In genomic region chr7:121677105-121677753, GRCm38 (mm10) we compare ENCODE assay signal across 13 mouse cellular contexts. TPM values are rescaled to one million over a fixed set of nuclear protein-coding genes. Genes with fewer than 3 reads are reported as not detected.
DNase-seq lines count a peak whose midpoint lies in the region; ATAC-seq and TF ChIP-seq lines count a peak whose summit lies in the region.
"Had no signal": no experiment of that assay in that cellular context is flagged by ENCODE, and none has a peak within 500 bp of the region (broad histone marks: within the 10 kb centered on the region; RNA-seq: fewer than 3 reads in every experiment).

No protein-coding gene starts in this region.

- peak; percentile 70 for DNase-seq in forebrain, embryonic 14.5 days (ENCODE audit: low spot score)
- DNase-seq in forebrain, embryonic 10.5 days (ENCODE audit: extremely low spot score, low spot score) = no peak
- DNase-seq in liver, postnatal 0 days = peak; percentile 19
- DNase-seq in liver = no peak
- DNase-seq in cerebellum, adult 18-20 months = peak; percentile 39 to 51
- DNase-seq in kidney, postnatal 25 days = peak; percentile 34 to 59
- DNase-seq in testis, postnatal 14 days (ENCODE audit: low spot score) = no peak
- DNase-seq in heart, adult 9 months (ENCODE audit: low spot score in 2 of 2) = no peak
- DNase-seq: lung, postnatal 14 days; right cerebral cortex, postnatal 14 days had no signal

- no peak for TF ChIP-seq EP300 in liver, postnatal 0 days (IDR thresholded peaks at IDR 0.05; ENCODE audit: low read depth)

- peak; percentile 67; the same call in 1 of the 2 replicates for ATAC-seq in forebrain, embryonic 14.5 days
- ATAC-seq in liver, postnatal 0 days = peak; percentile 74
- ATAC-seq: intestine, embryonic 16.5 days had no signal

- H3K4me2 ChIP-seq in forebrain, embryonic 14.5 days (ENCODE audit: low read length) = no peak overlapping the region
- H3K4me2 ChIP-seq in liver, postnatal 0 days (ENCODE audit: low read depth, low read length) = no peak overlapping the region

- H3K9ac ChIP-seq in forebrain, embryonic 14.5 days (ENCODE audit: low read length) = no peak overlapping the region
- H3K9ac ChIP-seq in liver, postnatal 0 days (replicated peaks) = no peak overlapping the region

- no peaks in the 10 kb centered on the region for H3K27me3 ChIP-seq in forebrain, embryonic 14.5 days (replicated peaks; ENCODE audit: control insufficient read depth, insufficient read depth, low read length)
- H3K27me3 ChIP-seq in forebrain, embryonic 10.5 days (ENCODE audit: poor library complexity, severe bottlenecking) = no peaks in the 10 kb centered on the region
- no peaks in the 10 kb centered on the region for H3K27me3 ChIP-seq in liver, postnatal 0 days (ENCODE audit: insufficient read depth, low read length)

- H3K9me3 ChIP-seq in forebrain, embryonic 14.5 days (replicated peaks; ENCODE audit: control insufficient read depth, low read length) = no peaks in the 10 kb centered on the region
- no peaks in the 10 kb centered on the region for H3K9me3 ChIP-seq in forebrain, embryonic 10.5 days
- no peaks in the 10 kb centered on the region for H3K9me3 ChIP-seq in liver, postnatal 0 days (ENCODE audit: low read length)

- H3K36me3 ChIP-seq in forebrain, embryonic 14.5 days (ENCODE audit: control insufficient read depth, insufficient read depth, low read length) = peaks cover 12% of the 10 kb centered on the region
- peaks cover 42% of the 10 kb centered on the region for H3K36me3 ChIP-seq in forebrain, embryonic 10.5 days (replicated peaks)
- peaks cover 21% of the 10 kb centered on the region; the same call in 1 of the 2 replicates for H3K36me3 ChIP-seq in liver, postnatal 0 days (replicated peaks; ENCODE audit: insufficient read depth, low read length)

- H3K27ac ChIP-seq in forebrain, embryonic 14.5 days (ENCODE audit: low read depth, low read length) = no peak overlapping the region
- no peak overlapping the region for H3K27ac ChIP-seq in forebrain, embryonic 10.5 days
- H3K27ac ChIP-seq in liver, postnatal 0 days (ENCODE audit: low read depth) = no peak overlapping the region

- WGBS in forebrain, embryonic 14.5 days = 44% methylated on average over 4 of the region's 4 CpGs
- WGBS in forebrain, embryonic 10.5 days = 84% methylated on average over 4 of the region's 4 CpGs
- 63% methylated on average over 4 of the region's 4 CpGs for WGBS in liver, postnatal 0 days (ENCODE audit: insufficient replicate concordance)

- no peaks in the 10 kb centered on the region for H3K4me1 ChIP-seq in forebrain, embryonic 14.5 days (ENCODE audit: control insufficient read depth, insufficient read depth, low read length)
- no peaks in the 10 kb centered on the region for H3K4me1 ChIP-seq in forebrain, embryonic 10.5 days
- peaks cover 3% of the 10 kb centered on the region; the same call in 1 of the 2 replicates for H3K4me1 ChIP-seq in liver, postnatal 0 days (ENCODE audit: insufficient read depth)

- H3K4me3 ChIP-seq in forebrain, embryonic 14.5 days (ENCODE audit: low read depth, low read length) = no peak overlapping the region
- no peak overlapping the region for H3K4me3 ChIP-seq in forebrain, embryonic 10.5 days
- H3K4me3 ChIP-seq in liver, postnatal 0 days (ENCODE audit: low read depth, low read length) = no peak overlapping the region

- no peak for TF ChIP-seq CTCF in liver, postnatal 0 days (IDR thresholded peaks at IDR 0.05; ENCODE audit: low read depth)

RNA-seq across cellular contexts. Expression of gene Usp31, which starts 29.8 kb away (rescaled TPM):
- polyA plus RNA-seq in forebrain, embryonic 14.5 days (2014; fragmentation: Nextera tagmentation; extraction: Ambion mirVana) = 3.6 and 4.6 TPM in 2 replicates
- polyA plus RNA-seq in forebrain, embryonic 10.5 days (2016; fragmentation: Nextera tagmentation; extraction: Ambion mirVana) = 2.7 TPM in 2 replicates
- 0.46 and 0.53 TPM in 2 replicates for polyA plus RNA-seq in liver, postnatal 0 days (2015; fragmentation: Nextera tagmentation; extraction: Ambion mirVana)

RNA-seq across cellular contexts. Expression of gene Scnn1g, which starts 57.0 kb away (rescaled TPM):
- not detected in 2 replicates for polyA plus RNA-seq in forebrain, embryonic 14.5 days (2014; fragmentation: Nextera tagmentation; extraction: Ambion mirVana)
- 0.09 TPM in 2 replicates for polyA plus RNA-seq in forebrain, embryonic 10.5 days (2016; fragmentation: Nextera tagmentation; extraction: Ambion mirVana)
- polyA plus RNA-seq in liver, postnatal 0 days (2015; fragmentation: Nextera tagmentation; extraction: Ambion mirVana) = 0.05 TPM in 1 of 2 replicates, not detected in the other
- polyA plus RNA-seq: heart, embryonic 14.5 days; limb, embryonic 11.5 days had no signal

Comparison
In these comparisons a context has a peak if more than half of its experiments do, and no peak if none do; other contexts are left out.
1. DNase-seq: peak in forebrain, embryonic 14.5 days (single experiment), liver, postnatal 0 days (single experiment), cerebellum, adult 18-20 months (2 of 2) and kidney, postnatal 25 days (2 of 2); none in forebrain, embryonic 10.5 days (single experiment), liver (single experiment), testis, postnatal 14 days (single experiment) and heart, adult 9 months (0 of 2).